Mouse (Mus musculus) urinary bladder, adult 2 months (tissue): ENCODE data around the gene Arfip2. TPM values are rescaled to one million over a fixed set of nuclear protein-coding genes. Genes with fewer than 3 reads are reported as not detected.

Experiments used
- DNase-seq: peaks from one replicate; pipeline ENCODE4 v3.0.0; 2022; ENCODE audit warnings: low spot score
- polyA plus RNA-seq: library from polyadenylated mRNA; depleted of rRNA; stranded (reverse); fragments of >200 nt; gene quantifications from 2 replicates; pipeline ENCODE4 v1.2.3, GENCODE M21; 2012; rRNA removed

Gene Arfip2
- polyA plus RNA-seq, 1 experiment, result 125 TPM

DNA sequence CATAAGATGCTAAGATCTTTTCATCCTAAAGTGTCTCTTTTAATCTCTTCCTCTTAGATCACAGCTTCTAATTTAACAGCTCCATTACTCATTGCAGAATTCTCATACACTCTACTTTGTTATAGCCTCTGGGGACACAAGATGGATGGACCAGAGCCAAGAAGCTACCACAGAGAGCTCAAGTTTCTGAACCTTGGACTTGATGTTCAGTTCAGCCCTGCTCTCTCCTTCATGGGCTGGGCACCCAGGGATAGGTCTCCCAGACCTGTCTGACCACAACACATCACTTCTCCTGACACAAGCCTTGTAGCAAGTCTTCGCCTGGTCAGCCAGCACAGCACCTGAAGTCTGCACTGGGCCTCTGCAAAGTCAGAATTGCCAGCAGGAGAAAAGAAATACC is 25.8 kb downstream of the Arfip2 start:
- DNase-seq, result no peak

DNA sequence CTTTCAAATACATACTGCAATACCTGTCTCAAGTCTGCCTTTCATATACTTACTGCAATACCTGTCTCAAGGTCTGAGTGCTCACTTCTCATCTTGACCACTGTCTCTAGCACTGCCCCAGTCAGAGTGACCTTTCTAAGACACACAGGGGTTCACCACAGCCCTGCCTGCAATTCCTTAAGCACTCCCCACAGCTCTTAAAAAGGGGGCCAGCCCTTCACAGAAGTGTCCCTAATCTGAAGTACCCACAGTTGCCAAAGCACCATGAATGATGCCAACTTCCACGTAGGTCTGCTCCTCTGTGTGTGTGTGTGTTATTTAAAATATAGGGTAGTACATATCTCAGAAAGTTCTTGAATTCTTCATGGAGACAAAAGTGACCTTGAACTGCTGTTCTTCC is 28.4 kb downstream of the Arfip2 start:
- no peak for DNase-seq

DNA sequence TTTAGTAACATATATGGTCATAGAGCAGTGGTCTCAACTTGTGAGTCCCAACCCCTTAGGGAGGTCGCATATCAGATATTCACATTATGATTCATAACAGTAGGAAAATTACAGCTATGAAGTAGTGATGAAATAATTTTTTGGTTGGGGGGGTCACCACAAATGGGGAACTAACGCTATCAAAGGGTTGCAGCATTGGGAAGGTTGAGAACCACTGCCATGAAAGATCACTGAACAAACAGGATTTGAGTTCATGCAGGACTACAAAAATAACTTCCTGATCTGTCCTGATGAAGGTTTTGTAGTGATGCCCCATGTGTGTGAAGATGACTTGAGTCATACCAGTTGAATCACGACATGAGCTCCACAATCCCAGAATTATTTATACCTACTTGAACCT is 31.7 kb downstream of the Arfip2 start:
- DNase-seq, result no peak

DNA sequence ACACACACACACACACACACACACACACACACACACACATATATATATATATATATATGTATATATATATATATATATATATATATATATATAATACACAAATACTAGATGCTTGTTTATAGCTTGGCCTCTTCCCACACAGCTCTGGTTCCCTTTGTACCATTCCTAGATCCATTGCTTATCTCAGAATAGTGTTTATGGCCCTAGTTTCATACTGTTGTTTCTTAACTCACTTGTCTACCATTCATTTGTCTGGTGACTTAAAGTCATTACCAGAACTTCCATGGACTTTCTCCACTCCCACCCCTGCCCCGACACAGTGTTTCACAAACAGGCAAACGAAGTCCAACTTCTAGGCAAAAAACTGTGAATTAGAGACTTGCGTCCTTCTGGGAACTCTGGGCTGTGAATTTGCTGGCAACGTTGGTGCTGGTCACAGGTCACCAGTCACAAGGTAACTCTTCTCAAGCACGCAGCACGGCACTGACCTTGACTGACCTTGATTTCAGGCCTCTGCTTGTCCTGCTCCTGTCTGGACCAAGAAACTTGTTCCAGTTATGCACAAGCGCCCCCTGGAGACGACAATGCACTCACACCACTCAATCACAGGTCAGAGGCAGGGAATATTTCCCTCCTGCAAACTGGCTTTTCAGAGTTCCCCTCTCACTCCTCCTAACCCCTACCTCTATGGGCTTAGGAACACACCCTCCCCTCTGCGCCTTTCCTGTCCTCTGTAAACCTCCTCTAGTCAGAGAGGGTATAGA is 37.2 kb downstream of the Arfip2 start:
- peak; percentile 38 for DNase-seq

DNA sequence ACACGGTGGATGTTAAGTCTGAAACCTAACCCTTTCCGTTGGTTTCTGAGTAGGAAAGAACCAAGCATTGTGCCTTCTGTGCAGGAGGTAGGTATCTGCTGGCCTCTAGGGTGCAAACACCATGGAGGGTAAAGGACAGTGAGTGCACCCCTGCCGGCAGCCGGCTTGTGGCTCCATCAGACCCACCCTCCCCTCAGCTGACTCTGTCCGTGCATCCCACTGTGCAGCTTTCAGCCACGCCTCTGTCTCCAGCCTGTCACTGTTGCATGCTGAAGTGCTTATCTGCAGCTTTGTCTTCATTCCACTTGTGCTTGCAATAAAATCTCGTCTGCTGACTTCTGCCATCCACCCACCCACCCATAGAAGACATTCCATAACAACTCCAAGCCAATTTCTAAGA is 50.1 kb downstream of the Arfip2 start:
- DNase-seq, result no peak

DNA sequence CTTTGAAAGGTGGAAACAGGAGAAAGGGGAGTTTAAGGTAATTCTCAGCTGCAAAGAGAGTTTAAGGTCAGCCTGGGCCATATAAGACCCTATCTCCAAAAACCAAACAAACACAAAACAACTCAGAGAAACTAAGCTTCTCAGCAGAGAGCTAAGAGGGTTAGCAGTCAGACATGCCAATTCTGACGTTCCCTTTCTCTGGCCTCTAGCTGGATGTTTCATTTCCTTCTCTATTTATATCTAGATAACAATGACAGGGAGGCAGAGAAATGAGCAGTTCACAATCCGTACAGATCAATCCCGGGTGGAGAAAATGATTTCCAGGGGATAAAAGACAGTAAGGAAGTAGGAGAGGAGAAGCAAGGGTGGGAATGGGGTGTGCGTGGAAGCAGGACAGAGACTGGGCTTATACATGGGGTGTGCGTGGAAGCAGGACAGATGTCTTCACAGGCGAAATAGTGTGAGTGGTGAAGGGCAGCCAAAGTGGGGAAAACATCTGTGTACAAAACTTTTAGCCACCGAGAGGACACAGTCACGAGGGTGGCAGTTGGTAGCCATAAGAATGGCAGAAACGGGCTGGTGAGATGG is 51.8 kb downstream of the Arfip2 start:
- DNase-seq, result no peak

Other genes with a start within 250 kb of the Arfip2 start
- gene Fam160a2, start 240.4 kb downstream of the Arfip2 start, polyA plus RNA-seq, result 28.4 and 31.5 TPM in 2 replicates
- gene Cnga4, start 235.8 kb downstream of the Arfip2 start, polyA plus RNA-seq, result 0.04 and 0.10 TPM in 2 replicates
- not detected in 2 replicates for gene Cckbr, start 214.7 kb downstream of the Arfip2 start, polyA plus RNA-seq
- gene Cavin3, start 158.1 kb downstream of the Arfip2 start, polyA plus RNA-seq, result 209 and 233 TPM in 2 replicates
- 31.3 and 38.4 TPM in 2 replicates for gene Smpd1, start 86.1 kb downstream of the Arfip2 start, polyA plus RNA-seq
- 36.9 and 42.2 TPM in 2 replicates for gene Apbb1, start 58.8 kb downstream of the Arfip2 start, polyA plus RNA-seq
- gene Hpx, start 40.3 kb downstream of the Arfip2 start, polyA plus RNA-seq, result 1.6 and 2.1 TPM in 2 replicates
- 57.0 and 64.8 TPM in 2 replicates for gene Trim3, start 6.8 kb downstream of the Arfip2 start, polyA plus RNA-seq
- 90.1 and 108 TPM in 2 replicates for gene Timm10b, start 360 bp downstream of the Arfip2 start, polyA plus RNA-seq
- gene Gm45799, start 136 bp upstream of the Arfip2 start, polyA plus RNA-seq, result 49.2 and 53.0 TPM in 2 replicates
- 5.1 and 5.5 TPM in 2 replicates for gene Dnhd1, start 10.4 kb upstream of the Arfip2 start, polyA plus RNA-seq
- 488 and 618 TPM in 2 replicates for gene Ilk, start 96.2 kb upstream of the Arfip2 start, polyA plus RNA-seq
- 17.0 and 17.1 TPM in 2 replicates for gene Rrp8, start 97.0 kb upstream of the Arfip2 start, polyA plus RNA-seq
- 150 and 171 TPM in 2 replicates for gene Taf10, start 103.9 kb upstream of the Arfip2 start, polyA plus RNA-seq
- 130 and 144 TPM in 2 replicates for gene Tpp1, start 111.8 kb upstream of the Arfip2 start, polyA plus RNA-seq
- 4.4 and 7.4 TPM in 2 replicates for gene Dchs1, start 147.2 kb upstream of the Arfip2 start, polyA plus RNA-seq
- 218 and 233 TPM in 2 replicates for gene Mrpl17, start 170.7 kb upstream of the Arfip2 start, polyA plus RNA-seq